Mouse (Mus musculus): ENCODE data around the gene Lhfp. TPM values are rescaled to one million over a fixed set of nuclear protein-coding genes. Genes with fewer than 3 reads are reported as not detected.

Gene Lhfp
- polyA plus RNA-seq, 1 experiment from 2014 or later = 109 TPM

GRCm38 (mm10) chr3:53147001-53147400 is 105.7 kb downstream of the Lhfp start:
- Histone ChIP-seq H3K4me1 (no peaks in the 10 kb centered on the region), H3K9me3 (no peaks in the 10 kb centered on the region), H3K36me3 (no peaks in the 10 kb centered on the region), H3K27me3 (no peaks in the 10 kb centered on the region), H3K4me3 (no peak overlapping the region), H3K27ac (no peak overlapping the region), H3K4me2 (no peak overlapping the region), H3K9ac (no peak overlapping the region)
- ATAC-seq (ENCODE audit: insufficient number of reproducible peaks, low FRiP score, low TSS enrichment, low read depth) = no peak
- WGBS = 89% methylated on average over 5 of the region's 5 CpGs

GRCm38 (mm10) chr3:53148751-53149150 is 107.4 kb downstream of the Lhfp start:
- no peaks in the 10 kb centered on the region for H3K4me1 ChIP-seq
- no peaks in the 10 kb centered on the region; the same call in 1 of the 2 replicates for H3K36me3 ChIP-seq
- no peak overlapping the region for H3K4me2 ChIP-seq
- H3K9ac ChIP-seq = no peak overlapping the region
- 0 out of 2 replicates have a peak, but pooled peaks cover 5% of the 10 kb centered on the region for H3K9me3 ChIP-seq
- H3K27me3 ChIP-seq = no peaks in the 10 kb centered on the region
- no peak overlapping the region for H3K27ac ChIP-seq
- ATAC-seq (ENCODE audit: insufficient number of reproducible peaks, low FRiP score, low TSS enrichment, low read depth) = no peak
- no peak overlapping the region for H3K4me3 ChIP-seq
- WGBS = 85% methylated on average over 3 of the region's 3 CpGs

GRCm38 (mm10) chr3:53149625-53150320 is 108.4 kb downstream of the Lhfp start:
- ATAC-seq (ENCODE audit: insufficient number of reproducible peaks, low FRiP score, low TSS enrichment, low read depth) = no peak
- H3K27me3 ChIP-seq = no peaks in the 10 kb centered on the region

GRCm38 (mm10) chr3:53151081-53151480 is 109.8 kb downstream of the Lhfp start:
- ATAC-seq (ENCODE audit: insufficient number of reproducible peaks, low FRiP score, low TSS enrichment, low read depth) = no peak
- Histone ChIP-seq H3K4me1 (no peaks in the 10 kb centered on the region), H3K36me3 (no peaks in the 10 kb centered on the region; the same call in 1 of the 2 replicates), H3K9me3 (0 out of 2 replicates have a peak, but pooled peaks cover 5% of the 10 kb centered on the region), H3K27me3 (no peaks in the 10 kb centered on the region), H3K4me3 (no peak overlapping the region), H3K27ac (no peak overlapping the region), H3K9ac (no peak overlapping the region), H3K4me2 (no peak overlapping the region)
- 47% methylated on average over 1 of the region's 1 CpGs for WGBS

More at GRCm38 (mm10) chr3:53149625-53150320, 108.4 kb downstream of the Lhfp start:
- Histone ChIP-seq H3K9me3 (0 out of 2 replicates have a peak, but pooled peaks cover 5% of the 10 kb centered on the region), H3K36me3 (no peaks in the 10 kb centered on the region; the same call in 1 of the 2 replicates), H3K4me1 (no peaks in the 10 kb centered on the region), H3K4me2 (no peak overlapping the region), H3K9ac (no peak overlapping the region), H3K4me3 (no peak overlapping the region), H3K27ac (no peak overlapping the region)
- WGBS = 88% methylated on average over 7 of the region's 7 CpGs

- Histone ChIP-seq H3K9ac (no peak overlapping the region), H3K9me3 (0 out of 2 replicates have a peak, but pooled peaks cover 5% of the 10 kb centered on the region), H3K36me3 (no peaks in the 10 kb centered on the region; the same call in 1 of the 2 replicates), H3K4me1 (no peaks in the 10 kb centered on the region), H3K4me3 (no peak overlapping the region), H3K4me2 (no peak overlapping the region), H3K27ac (no peak overlapping the region), H3K27me3 (no peaks in the 10 kb centered on the region)
- 70% methylated on average over 1 of the region's 1 CpGs for WGBS
- ATAC-seq (ENCODE audit: insufficient number of reproducible peaks, low FRiP score, low TSS enrichment, low read depth) = no peak
Observed at GRCm38 (mm10) chr3:53151607-53152006, 110.3 kb downstream of the Lhfp start.

GRCm38 (mm10) chr3:53161963-53162362 is 120.6 kb downstream of the Lhfp start:
- Histone ChIP-seq H3K9me3 (no peaks in the 10 kb centered on the region), H3K4me2 (no peak overlapping the region), H3K36me3 (no peaks in the 10 kb centered on the region), H3K9ac (no peak overlapping the region), H3K4me1 (peaks cover 16% of the 10 kb centered on the region; the same call in 1 of the 2 replicates), H3K4me3 (no peak overlapping the region), H3K27me3 (no peaks in the 10 kb centered on the region), H3K27ac (no peak overlapping the region)
- ATAC-seq (ENCODE audit: insufficient number of reproducible peaks, low FRiP score, low TSS enrichment, low read depth) = no peak
- 84% methylated on average over 3 of the region's 3 CpGs for whole genome bisulfite sequencing

GRCm38 (mm10) chr3:53165281-53165680 is 124.0 kb downstream of the Lhfp start:
- H3K36me3 ChIP-seq = no peaks in the 10 kb centered on the region
- H3K9me3 ChIP-seq = no peaks in the 10 kb centered on the region
- no peak overlapping the region for H3K4me3 ChIP-seq
- ATAC-seq (ENCODE audit: insufficient number of reproducible peaks, low FRiP score, low TSS enrichment, low read depth) = no peak
- 66% methylated on average over 10 of the region's 10 CpGs for whole genome bisulfite sequencing
- H3K4me1 ChIP-seq = peaks cover 15% of the 10 kb centered on the region; the same call in 1 of the 2 replicates
- H3K9ac ChIP-seq = no peak overlapping the region
- no peak overlapping the region for H3K4me2 ChIP-seq
- H3K27me3 ChIP-seq = no peaks in the 10 kb centered on the region
- peak overlapping the region; percentile 27; the same call in 1 of the 2 replicates for H3K27ac ChIP-seq

DNA sequence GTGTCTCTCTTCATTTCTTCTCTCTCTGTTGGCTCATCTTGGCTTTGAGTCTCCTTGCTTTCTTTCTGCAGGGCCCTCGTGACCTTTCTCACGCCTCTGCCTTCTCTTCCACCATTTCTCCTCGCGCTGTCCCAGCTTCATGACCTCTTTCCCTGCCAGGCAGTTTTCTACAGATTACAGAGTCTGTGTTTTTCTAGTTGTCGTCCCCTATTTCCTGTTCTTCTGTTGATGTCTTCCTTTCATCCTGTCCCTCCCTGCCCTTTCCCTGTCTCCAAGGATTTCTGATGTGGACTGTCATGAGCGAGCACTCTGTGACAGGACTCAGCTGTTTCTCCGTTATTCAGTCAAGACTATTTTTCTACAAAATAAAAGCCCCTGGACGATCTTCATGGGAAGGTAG is 124.7 kb downstream of the Lhfp start:
- ATAC-seq (ENCODE audit: insufficient number of reproducible peaks, low FRiP score, low TSS enrichment, low read depth) = no peak
- Histone ChIP-seq H3K27ac (no peak overlapping the region), H3K27me3 (no peaks in the 10 kb centered on the region), H3K9me3 (no peaks in the 10 kb centered on the region), H3K4me2 (no peak overlapping the region), H3K4me1 (peaks cover 15% of the 10 kb centered on the region; the same call in 1 of the 2 replicates), H3K36me3 (no peaks in the 10 kb centered on the region), H3K9ac (no peak overlapping the region), H3K4me3 (no peak overlapping the region)
- 49% methylated on average over 8 of the region's 8 CpGs for WGBS

DNA sequence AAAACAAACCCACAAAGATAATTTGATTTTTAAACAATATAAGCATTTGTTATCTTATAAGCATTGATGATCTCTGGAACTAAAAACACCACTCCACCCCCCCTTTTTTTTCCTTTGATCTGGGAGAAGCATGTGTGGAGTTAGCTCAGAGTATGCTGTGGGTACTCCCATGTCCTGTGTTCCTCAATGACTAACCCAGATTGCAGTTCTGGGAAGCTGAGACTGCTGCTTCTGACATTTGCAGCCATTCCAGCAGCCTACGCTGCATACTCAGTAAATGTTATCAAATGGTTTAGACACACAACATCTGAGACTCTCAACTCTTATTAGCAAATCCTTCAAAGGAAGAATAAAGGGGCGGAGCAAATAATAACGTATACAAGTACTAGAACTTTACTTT is 128.2 kb downstream of the Lhfp start:
- H3K4me3 ChIP-seq = no peak overlapping the region
- no peak overlapping the region for H3K27ac ChIP-seq
- no peaks in the 10 kb centered on the region for H3K36me3 ChIP-seq
- no peak overlapping the region for H3K9ac ChIP-seq
- no peak for ATAC-seq (ENCODE audit: insufficient number of reproducible peaks, low FRiP score, low TSS enrichment, low read depth)
- no peak overlapping the region for H3K4me2 ChIP-seq
- peaks cover 6% of the 10 kb centered on the region; the same call in 1 of the 2 replicates for H3K4me1 ChIP-seq
- WGBS = 62% methylated on average over 3 of the region's 3 CpGs
- no peaks in the 10 kb centered on the region for H3K9me3 ChIP-seq
- no peaks in the 10 kb centered on the region for H3K27me3 ChIP-seq

DNA sequence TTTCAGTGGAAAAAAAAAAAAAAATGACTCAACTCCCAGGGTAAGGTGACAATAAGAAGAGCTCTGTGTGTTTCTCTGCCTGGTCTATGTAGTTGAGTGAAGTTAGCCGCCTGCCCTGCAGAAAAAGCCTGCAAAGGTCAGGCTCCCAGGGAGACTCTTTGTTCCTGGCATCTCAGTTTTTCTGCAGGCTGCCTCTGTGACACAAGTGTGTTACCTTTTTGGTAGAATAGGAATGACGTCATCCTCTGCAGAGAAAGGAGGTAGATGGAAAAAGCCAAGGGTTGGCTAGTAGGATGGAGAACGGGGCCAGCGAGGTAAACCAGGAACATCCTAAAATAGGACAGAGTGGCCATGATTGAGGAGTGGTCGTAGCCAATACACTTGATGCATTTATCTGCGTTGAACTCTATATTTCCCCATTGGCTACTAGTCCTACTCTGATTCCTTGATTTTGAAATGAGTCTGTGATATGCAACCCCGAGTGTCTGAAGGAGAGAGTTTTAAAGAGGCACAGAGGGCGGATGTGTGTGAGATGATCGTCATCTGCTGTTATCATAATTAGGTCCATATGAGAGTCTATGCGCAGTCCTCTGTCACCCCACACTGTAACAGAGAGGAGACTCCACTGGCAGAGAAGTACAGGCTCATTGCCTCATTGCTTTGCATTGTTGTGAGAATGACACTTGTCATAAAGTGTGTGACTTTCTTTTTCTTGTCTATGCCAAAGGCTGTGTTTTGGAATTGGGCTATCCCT is 132.2 kb downstream of the Lhfp start:
- Histone ChIP-seq H3K4me1 (0 out of 2 replicates have a peak, but pooled peaks cover 2% of the 10 kb centered on the region), H3K36me3 (no peaks in the 10 kb centered on the region), H3K27ac (no peak overlapping the region; the same call in 1 of the 2 replicates), H3K27me3 (no peaks in the 10 kb centered on the region), H3K9ac (no peak overlapping the region), H3K9me3 (no peaks in the 10 kb centered on the region), H3K4me2 (no peak overlapping the region), H3K4me3 (no peak overlapping the region)
- no peak for ATAC-seq (ENCODE audit: insufficient number of reproducible peaks, low FRiP score, low TSS enrichment, low read depth)
- 68% methylated on average over 10 of the region's 10 CpGs for WGBS

- H3K4me1 ChIP-seq = no peaks in the 10 kb centered on the region
- no peak overlapping the region for H3K27ac ChIP-seq
- no peak overlapping the region for H3K4me2 ChIP-seq
- H3K4me3 ChIP-seq = no peak overlapping the region
- no peak overlapping the region for H3K9ac ChIP-seq
- H3K9me3 ChIP-seq = no peaks in the 10 kb centered on the region
- WGBS = 91% methylated on average over 6 of the region's 6 CpGs
- no peaks in the 10 kb centered on the region for H3K36me3 ChIP-seq
- H3K27me3 ChIP-seq = no peaks in the 10 kb centered on the region
- ATAC-seq (ENCODE audit: insufficient number of reproducible peaks, low FRiP score, low TSS enrichment, low read depth) = no peak
Observed at GRCm38 (mm10) chr3:53179936-53180335, 138.6 kb downstream of the Lhfp start.

DNA sequence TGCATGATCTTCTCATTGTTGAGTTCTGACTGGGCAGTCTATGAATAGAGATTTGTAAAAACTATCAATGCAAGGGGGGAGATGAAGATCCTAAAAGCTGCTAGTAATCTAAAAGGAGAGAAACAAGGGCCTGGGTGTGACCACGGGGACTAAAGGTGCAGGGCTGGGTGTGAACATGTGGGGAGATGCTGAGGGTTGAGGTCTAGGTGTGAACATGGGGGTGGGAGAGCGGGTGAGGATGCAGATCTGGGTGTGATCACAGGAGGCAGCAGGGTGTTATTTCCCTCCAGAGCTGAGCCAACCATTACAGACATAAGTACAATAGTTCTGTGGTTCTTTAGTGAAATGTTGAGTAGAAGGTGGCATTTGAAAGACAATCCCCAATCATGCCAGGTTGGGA is 144.1 kb downstream of the Lhfp start:
- Histone ChIP-seq H3K9ac (no peak overlapping the region), H3K4me1 (no peaks in the 10 kb centered on the region)
- 88% methylated on average over 2 of the region's 2 CpGs for WGBS

More for the DNA sequence above, 144.1 kb downstream of the Lhfp start:
- Histone ChIP-seq H3K27me3 (no peaks in the 10 kb centered on the region), H3K4me3 (no peak overlapping the region), H3K27ac (no peak overlapping the region), H3K9me3 (no peaks in the 10 kb centered on the region), H3K4me2 (no peak overlapping the region), H3K36me3 (no peaks in the 10 kb centered on the region)
- no peak for ATAC-seq (ENCODE audit: insufficient number of reproducible peaks, low FRiP score, low TSS enrichment, low read depth)

Data from limb, embryonic 15.5 days (tissue).